Mouse (Mus musculus): ENCODE data around the gene Car5a. TPM values are rescaled to one million over a fixed set of nuclear protein-coding genes. Genes with fewer than 3 reads are reported as not detected.

Car5a gene
- polyA plus RNA-seq (2012; rRNA removed), result 0.07 TPM in 1 of 2 replicates, not detected in the other

- no peak for DNase-seq (ENCODE audit: low spot score)
Measured at GRCm38 (mm10) chr8:121944831-121945230, at the start of gene Car5a. Gene Car5a (minus strand): TSS chr8:121944904.

GRCm38 (mm10) chr8:121992911-121993310, 48.2 kb upstream of the Car5a start:
- DNase-seq (ENCODE audit: low spot score), result no peak

- no peak for DNase-seq (ENCODE audit: low spot score)
Measured at GRCm38 (mm10) chr8:121991611-121992010, 46.9 kb upstream of the Car5a start.

- no peak for DNase-seq (ENCODE audit: low spot score)
Measured at GRCm38 (mm10) chr8:121990506-121991255, 46.0 kb upstream of the Car5a start.

GRCm38 (mm10) chr8:121987892-121988291, 43.2 kb upstream of the Car5a start:
- DNase-seq (ENCODE audit: low spot score), result no peak

- DNase-seq (ENCODE audit: low spot score), result no peak
Measured at GRCm38 (mm10) chr8:121985673-121986072, 41.0 kb upstream of the Car5a start.

GRCm38 (mm10) chr8:121981520-121981895, 36.8 kb upstream of the Car5a start:
- DNase-seq (ENCODE audit: low spot score), result no peak

GRCm38 (mm10) chr8:121980792-121981519, 36.3 kb upstream of the Car5a start:
- DNase-seq (ENCODE audit: low spot score), result no peak

- no peak for DNase-seq (ENCODE audit: low spot score)
Measured at GRCm38 (mm10) chr8:121978670-121979069, 34.0 kb upstream of the Car5a start.

- no peak for DNase-seq (ENCODE audit: low spot score)
Measured at GRCm38 (mm10) chr8:121977819-121978590, 33.3 kb upstream of the Car5a start.

GRCm38 (mm10) chr8:121973906-121974305, 29.2 kb upstream of the Car5a start:
- no peak for DNase-seq (ENCODE audit: low spot score)

GRCm38 (mm10) chr8:121971488-121972058, 26.9 kb upstream of the Car5a start:
- DNase-seq (ENCODE audit: low spot score), result no peak

GRCm38 (mm10) chr8:121970225-121970624, 25.5 kb upstream of the Car5a start:
- DNase-seq (ENCODE audit: low spot score), result no peak

- DNase-seq (ENCODE audit: low spot score), result no peak
Measured at GRCm38 (mm10) chr8:121968542-121968941, 23.8 kb upstream of the Car5a start.

GRCm38 (mm10) chr8:121967977-121968376, 23.3 kb upstream of the Car5a start:
- no peak for DNase-seq (ENCODE audit: low spot score)

GRCm38 (mm10) chr8:121966714-121967448, 22.2 kb upstream of the Car5a start:
- DNase-seq (ENCODE audit: low spot score), result no peak

GRCm38 (mm10) chr8:121966110-121966509, 21.4 kb upstream of the Car5a start:
- DNase-seq (ENCODE audit: low spot score), result no peak

- no peak for DNase-seq (ENCODE audit: low spot score)
Measured at GRCm38 (mm10) chr8:121964716-121965512, 20.2 kb upstream of the Car5a start.

GRCm38 (mm10) chr8:121962892-121963291, 18.2 kb upstream of the Car5a start:
- no peak for DNase-seq (ENCODE audit: low spot score)

GRCm38 (mm10) chr8:121958395-121958794, 13.7 kb upstream of the Car5a start:
- no peak for DNase-seq (ENCODE audit: low spot score)
